ENCODE assay signal across 12 mouse cellular contexts in the genomic region with DNA sequence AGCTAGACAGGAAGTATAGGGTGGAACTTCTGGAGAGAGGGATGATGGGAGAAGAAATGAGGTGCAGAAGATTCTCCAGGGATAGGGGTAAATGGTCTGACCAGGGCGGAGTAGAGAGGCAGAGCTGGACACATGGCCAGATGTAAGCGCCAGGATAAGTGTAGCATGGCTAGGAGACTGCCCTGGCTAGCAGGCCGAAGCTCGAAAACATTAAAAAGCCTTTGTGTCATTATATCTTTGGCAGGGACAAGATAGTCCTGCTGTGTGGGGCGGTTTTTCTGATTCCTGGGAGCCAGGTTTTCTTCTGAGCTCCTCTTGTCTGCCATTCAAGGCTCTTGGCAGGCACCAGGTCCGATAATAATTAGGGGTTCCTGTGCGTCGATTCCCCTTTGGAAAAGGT.
"Had no signal": no experiment of that assay in that cellular context is flagged by ENCODE, and none has a peak within 500 bp of the region (broad histone marks: within the 10 kb centered on the region; RNA-seq: fewer than 3 reads in every experiment).

No protein-coding gene starts in this region.

- DNase-seq: retina, postnatal 1 day; right cerebral cortex, adult 18-20 months; right cerebral cortex, postnatal 14 days; right cerebral cortex, postnatal 25 days; right cerebral cortex, postnatal 4 days; spleen, adult 18-20 months; thymus, adult 18-20 months; thymus, adult 2 months; thymus, postnatal 14 days; thymus, postnatal 25 days; thymus, postnatal 36 days; thymus, postnatal 4 days had no signal
